Comparison of ENCODE assay signal across 19 mouse cellular contexts in genomic region chr13:4257349-4257748, GRCm38 (mm10). TPM values are rescaled to one million over a fixed set of nuclear protein-coding genes. Genes with fewer than 3 reads are reported as not detected.
"Had no signal": no experiment of that assay in that cellular context is flagged by ENCODE, and none has a peak within 500 bp of the region (broad histone marks: within the 10 kb centered on the region; RNA-seq: fewer than 3 reads in every experiment).

No protein-coding gene starts in this region.

- H3K4me1 ChIP-seq: megakaryocyte, embryonic 14.5 days; midbrain, embryonic 13.5 days; midbrain, embryonic 15.5 days; neural tube, embryonic 12.5 days; stomach, embryonic 15.5 days had no signal

- ATAC-seq: midbrain, embryonic 13.5 days; midbrain, embryonic 15.5 days had no signal

- H3K4me3 ChIP-seq: megakaryocyte, embryonic 14.5 days; midbrain, embryonic 13.5 days; midbrain, embryonic 15.5 days; neural tube, embryonic 12.5 days; stomach, embryonic 15.5 days had no signal

- DNase-seq: lung, adult 18-20 months; lung, embryonic 14.5 days; lung, postnatal 10 days; right cerebral cortex, postnatal 14 days; thymus, adult 2 months; thymus, postnatal 25 days; thymus, postnatal 4 days had no signal

- H3K4me2 ChIP-seq: lung, embryonic 14.5 days; midbrain, embryonic 11.5 days; midbrain, embryonic 13.5 days; midbrain, embryonic 15.5 days; neural tube, embryonic 12.5 days; stomach, embryonic 15.5 days had no signal

- H3K36me3 ChIP-seq: midbrain, embryonic 13.5 days; midbrain, embryonic 15.5 days; neural tube, embryonic 12.5 days; stomach, embryonic 15.5 days had no signal

- H3K27ac ChIP-seq: macrophage; midbrain, embryonic 13.5 days; midbrain, embryonic 15.5 days; neural tube, embryonic 12.5 days; stomach, embryonic 15.5 days; stomach, postnatal 0 days had no signal

- H3K27me3 ChIP-seq: megakaryocyte, embryonic 14.5 days; midbrain, embryonic 13.5 days; midbrain, embryonic 15.5 days; neural tube, embryonic 12.5 days; stomach, embryonic 15.5 days had no signal

- H3K9ac ChIP-seq: lung, embryonic 14.5 days; midbrain, embryonic 13.5 days; midbrain, embryonic 15.5 days; neural tube, embryonic 12.5 days; stomach, embryonic 15.5 days had no signal

- H3K9me3 ChIP-seq: midbrain, embryonic 13.5 days; midbrain, embryonic 15.5 days; neural tube, embryonic 12.5 days; stomach, embryonic 15.5 days had no signal

RNA-seq across cellular contexts. Expression of gene Akr1c12, which starts 21.9 kb away (rescaled TPM):
- total RNA-seq: midbrain, postnatal 0 days; monocyte, adult 5-6 weeks; neutrophil, adult 5-6 weeks had no signal
- polyA plus RNA-seq: midbrain, embryonic 13.5 days; neural tube, embryonic 12.5 days had no signal

RNA-seq across cellular contexts. Expression of gene Akr1c19, which starts 28.8 kb away (rescaled TPM):
- total RNA-seq: megakaryocyte progenitor cell, adult 5-6 weeks; monocyte, adult 5-6 weeks had no signal
- polyA plus RNA-seq: macrophage had no signal
